Mouse (Mus musculus) cerebellum, adult 2 months (tissue): Measurements from ENCODE around the gene Inf2. TPM values are rescaled to one million over a fixed set of nuclear protein-coding genes. Genes with fewer than 3 reads are reported as not detected.
A peak's percentile ranks its signal among the peaks of the same experiment; 100 is the strongest.

Source experiments
- DNase-seq, 2 experiments: peaks; one replicate each; pipeline ENCODE4 v3.0.0; 2021
- H3K27ac ChIP-seq: fragments of 200-500 bp; 2 replicates; pipeline ENCODE4 v1.5.1; 2012; ENCODE audit warnings: low read length, control low read depth, inconsistent platforms; ENCODE audit not compliant: insufficient read depth
- H3K27me3 ChIP-seq: fragments of 200-500 bp; 2 replicates; pipeline ENCODE4 v1.6.1; 2012; ENCODE audit warnings: inconsistent platforms, mild to moderate bottlenecking, low read length, moderate library complexity; ENCODE audit not compliant: control insufficient read depth, insufficient read depth
- H3K4me1 ChIP-seq: fragments of 200-500 bp; 2 replicates; pipeline ENCODE4 v1.6.1; 2011; ENCODE audit warnings: low read length; ENCODE audit not compliant: control insufficient read depth, insufficient read depth
- H3K4me3 ChIP-seq: fragments of 200-500 bp; replicated peaks from 2 replicates; pipeline ENCODE3; 2011; ENCODE audit warnings: mild to moderate bottlenecking, low read depth, low read length, control low read depth; ENCODE audit not compliant: insufficient read depth
- CTCF ChIP-seq: fragments of 200-500 bp; IDR thresholded peaks from 2 replicates; pipeline ENCODE4 v1.5.1; 2011; ENCODE audit warnings: low read depth, mild to moderate bottlenecking, control low read depth, low read length, moderate library complexity, borderline replicate concordance; ENCODE audit not compliant: insufficient read depth
- POLR2A ChIP-seq: fragments of 200-500 bp; IDR thresholded peaks from 2 replicates; pipeline ENCODE4 v1.6.1; 2011; ENCODE audit warnings: low read length, control low read depth, borderline replicate concordance; ENCODE audit not compliant: insufficient read depth
- WGBS: fragments of 180-500 bp; shearing (Covaris S2); methylation state at CpG from one replicate; pipeline ENCODE4 v1.1.7; 2018; 5-methylcytosine and 5-hydroxymethylcytosine counted together
- polyA plus RNA-seq: library from polyadenylated mRNA; depleted of rRNA; stranded (reverse); fragments of >200 nt; gene quantifications from 2 replicates; pipeline ENCODE4 v1.2.3, GENCODE M21; 2012

Inf2 gene
- polyA plus RNA-seq, 1 experiment = 41.8 TPM

GRCm38 (mm10) chr12:112617898-112618380 is 29.4 kb downstream of the Inf2 start:
- no peak overlapping the region for H3K4me3 ChIP-seq
- 33% methylated on average over 8 of the region's 8 CpGs for WGBS
- TF ChIP-seq POLR2A = no peak
- TF ChIP-seq CTCF = peak; percentile 52; the same call in 1 of the 2 replicates

GRCm38 (mm10) chr12:112618981-112619685 is 30.5 kb downstream of the Inf2 start:
- H3K4me1 ChIP-seq = 0 out of 2 replicates have a peak, but pooled peaks cover 10% of the 10 kb centered on the region
- no peak for DNase-seq
- WGBS = 49% methylated on average over 13 of the region's 13 CpGs
- peak overlapping the region; percentile 53 for H3K4me3 ChIP-seq
- no peak overlapping the region for H3K27ac ChIP-seq
- TF ChIP-seq POLR2A = no peak
- TF ChIP-seq CTCF = no peak
- H3K27me3 ChIP-seq = no peaks in the 10 kb centered on the region

More at GRCm38 (mm10) chr12:112617898-112618380, 29.4 kb downstream of the Inf2 start:
- peak in 1 of 2 experiments; percentile 31 for DNase-seq
- Histone ChIP-seq H3K27ac (no peak overlapping the region), H3K4me1 (0 out of 2 replicates have a peak, but pooled peaks cover 10% of the 10 kb centered on the region), H3K27me3 (no peaks in the 10 kb centered on the region)

GRCm38 (mm10) chr12:112619686-112620353 is 31.2 kb downstream of the Inf2 start, which contains the start of gene Adssl1:
Gene Adssl1, plus strand, starts transcription at chr12:112620045.
- 1% methylated on average over 56 of the region's 56 CpGs for WGBS
- 0 out of 2 replicates have a peak, but pooled peaks cover 10% of the 10 kb centered on the region for H3K4me1 ChIP-seq
- DNase-seq = peak; percentile 64 to 70
- H3K27ac ChIP-seq = peak within 1 kb of the TSS; percentile 46; the same call in 1 of the 2 replicates
- H3K27me3 ChIP-seq = no peaks in the 10 kb centered on the region
- H3K4me3 ChIP-seq = peak within 1 kb of the TSS; percentile 53
- TF ChIP-seq POLR2A = no peak
- no peak for TF ChIP-seq CTCF

- no peak for DNase-seq
- TF ChIP-seq CTCF = no peak
- no peak for TF ChIP-seq POLR2A
- Histone ChIP-seq H3K4me3 (peak overlapping the region; percentile 53), H3K27me3 (no peaks in the 10 kb centered on the region), H3K4me1 (0 out of 2 replicates have a peak, but pooled peaks cover 10% of the 10 kb centered on the region), H3K27ac (peak overlapping the region; percentile 46; the same call in 1 of the 2 replicates)
- 33% methylated on average over 16 of the region's 16 CpGs for WGBS
These were observed 31.9 kb downstream of the Inf2 start for GRCm38 (mm10) chr12:112620354-112621061.

GRCm38 (mm10) chr12:112621900-112622299 is 33.3 kb downstream of the Inf2 start:
- Histone ChIP-seq H3K27me3 (no peaks in the 10 kb centered on the region), H3K4me3 (no peak overlapping the region), H3K27ac (no peak overlapping the region), H3K4me1 (0 out of 2 replicates have a peak, but pooled peaks cover 10% of the 10 kb centered on the region)
- TF ChIP-seq POLR2A (no peak), CTCF (no peak)
- 79% methylated on average over 3 of the region's 3 CpGs for WGBS
- DNase-seq = no peak

- H3K27me3 ChIP-seq = no peaks in the 10 kb centered on the region
- TF ChIP-seq POLR2A (no peak), CTCF (peak; percentile 87)
- H3K4me1 ChIP-seq = peaks cover 10% of the 10 kb centered on the region; the same call in 1 of the 2 replicates
- DNase-seq = peak; percentile 49 to 61
- H3K4me3 ChIP-seq = no peak overlapping the region
- 0 out of 2 replicates have a peak overlapping the region, but pooled peaks have one; percentile 7 for H3K27ac ChIP-seq
- 27% methylated on average over 2 of the region's 2 CpGs for WGBS
These were observed 35.2 kb downstream of the Inf2 start for GRCm38 (mm10) chr12:112623742-112624141.

GRCm38 (mm10) chr12:112625700-112626099 is 37.1 kb downstream of the Inf2 start:
- 90% methylated on average over 4 of the region's 4 CpGs for WGBS
- TF ChIP-seq CTCF (no peak), POLR2A (no peak)
- no peak overlapping the region for H3K27ac ChIP-seq
- no peaks in the 10 kb centered on the region for H3K27me3 ChIP-seq
- no peak for DNase-seq
- peaks cover 10% of the 10 kb centered on the region for H3K4me1 ChIP-seq
- no peak overlapping the region for H3K4me3 ChIP-seq
